Mouse (Mus musculus): ENCODE data around the gene Otop2. TPM values are rescaled to one million over a fixed set of nuclear protein-coding genes. Genes with fewer than 3 reads are reported as not detected.
A peak's percentile ranks its signal among the peaks of the same experiment; 100 is the strongest.

Otop2 gene
- polyA plus RNA-seq, 1 experiment, result 0.15 TPM

GRCm38 (mm10) chr11:115303167-115303566 lies 3.8 kb upstream of the Otop2 start:
- TF ChIP-seq POLR2A (IDR thresholded peaks at IDR 0.05; ENCODE audit: borderline replicate concordance, extremely low read depth, insufficient read depth, insufficient read length, poor library complexity, severe bottlenecking) (no peak), CTCF (IDR thresholded peaks at IDR 0.05; ENCODE audit: borderline replicate concordance, extremely low read depth, insufficient read depth, insufficient read length) (no peak)

GRCm38 (mm10) chr11:115308781-115309180 lies 1.8 kb downstream of the Otop2 start:
- DNase-seq (ENCODE audit: low read depth), result no peak
- TF ChIP-seq POLR2A (IDR thresholded peaks at IDR 0.05; ENCODE audit: borderline replicate concordance, extremely low read depth, insufficient read depth, insufficient read length, poor library complexity, severe bottlenecking), result no peak
- TF ChIP-seq CTCF (IDR thresholded peaks at IDR 0.05; ENCODE audit: borderline replicate concordance, extremely low read depth, insufficient read depth, insufficient read length), result no peak

More at GRCm38 (mm10) chr11:115303167-115303566, 3.8 kb upstream of the Otop2 start:
- DNase-seq (ENCODE audit: low read depth), result no peak

- TF ChIP-seq CTCF (IDR thresholded peaks at IDR 0.05; ENCODE audit: borderline replicate concordance, extremely low read depth, insufficient read depth, insufficient read length) (no peak), POLR2A (IDR thresholded peaks at IDR 0.05; ENCODE audit: borderline replicate concordance, extremely low read depth, insufficient read depth, insufficient read length, poor library complexity, severe bottlenecking) (no peak)
Measured at GRCm38 (mm10) chr11:115314249-115314648, 7.3 kb downstream of the Otop2 start.

GRCm38 (mm10) chr11:115317204-115317603 lies 10.2 kb downstream of the Otop2 start:
- no peak for DNase-seq (ENCODE audit: low read depth)
- TF ChIP-seq POLR2A (IDR thresholded peaks at IDR 0.05; ENCODE audit: borderline replicate concordance, extremely low read depth, insufficient read depth, insufficient read length, poor library complexity, severe bottlenecking) (no peak), CTCF (IDR thresholded peaks at IDR 0.05; ENCODE audit: borderline replicate concordance, extremely low read depth, insufficient read depth, insufficient read length) (no peak)

More at GRCm38 (mm10) chr11:115314249-115314648, 7.3 kb downstream of the Otop2 start:
- DNase-seq (ENCODE audit: low read depth), result no peak

- TF ChIP-seq CTCF (IDR thresholded peaks at IDR 0.05; ENCODE audit: borderline replicate concordance, extremely low read depth, insufficient read depth, insufficient read length), result no peak
- TF ChIP-seq POLR2A (IDR thresholded peaks at IDR 0.05; ENCODE audit: borderline replicate concordance, extremely low read depth, insufficient read depth, insufficient read length, poor library complexity, severe bottlenecking), result no peak
- peak; percentile 27 for DNase-seq (ENCODE audit: low read depth)
Measured at GRCm38 (mm10) chr11:115318245-115319027, 11.5 kb downstream of the Otop2 start.

- TF ChIP-seq CTCF (IDR thresholded peaks at IDR 0.05; ENCODE audit: borderline replicate concordance, extremely low read depth, insufficient read depth, insufficient read length) (no peak), POLR2A (IDR thresholded peaks at IDR 0.05; ENCODE audit: borderline replicate concordance, extremely low read depth, insufficient read depth, insufficient read length, poor library complexity, severe bottlenecking) (no peak)
- peak; percentile 18 for DNase-seq (ENCODE audit: low read depth)
Measured at GRCm38 (mm10) chr11:115319704-115320383, 12.9 kb downstream of the Otop2 start.

- peak; percentile 79 for DNase-seq (ENCODE audit: low read depth)
- TF ChIP-seq CTCF (IDR thresholded peaks at IDR 0.05; ENCODE audit: borderline replicate concordance, extremely low read depth, insufficient read depth, insufficient read length) (peak; percentile 90), POLR2A (IDR thresholded peaks at IDR 0.05; ENCODE audit: borderline replicate concordance, extremely low read depth, insufficient read depth, insufficient read length, poor library complexity, severe bottlenecking) (no peak)
Measured at GRCm38 (mm10) chr11:115321906-115322693, 15.1 kb downstream of the Otop2 start, which contains the start of gene Ush1g. Ush1g (minus strand) TSS chr11:115322041.

- peak; percentile 28 for DNase-seq (ENCODE audit: low read depth)
- TF ChIP-seq POLR2A (IDR thresholded peaks at IDR 0.05; ENCODE audit: borderline replicate concordance, extremely low read depth, insufficient read depth, insufficient read length, poor library complexity, severe bottlenecking) (no peak), CTCF (IDR thresholded peaks at IDR 0.05; ENCODE audit: borderline replicate concordance, extremely low read depth, insufficient read depth, insufficient read length) (no peak)
Measured at GRCm38 (mm10) chr11:115323354-115323753, 16.4 kb downstream of the Otop2 start.

GRCm38 (mm10) chr11:115326730-115327129 lies 19.8 kb downstream of the Otop2 start:
- DNase-seq (ENCODE audit: low read depth), result no peak
- TF ChIP-seq POLR2A (IDR thresholded peaks at IDR 0.05; ENCODE audit: borderline replicate concordance, extremely low read depth, insufficient read depth, insufficient read length, poor library complexity, severe bottlenecking), result no peak
- no peak for TF ChIP-seq CTCF (IDR thresholded peaks at IDR 0.05; ENCODE audit: borderline replicate concordance, extremely low read depth, insufficient read depth, insufficient read length)

- no peak for DNase-seq (ENCODE audit: low read depth)
- no peak for TF ChIP-seq POLR2A (IDR thresholded peaks at IDR 0.05; ENCODE audit: borderline replicate concordance, extremely low read depth, insufficient read depth, insufficient read length, poor library complexity, severe bottlenecking)
- TF ChIP-seq CTCF (IDR thresholded peaks at IDR 0.05; ENCODE audit: borderline replicate concordance, extremely low read depth, insufficient read depth, insufficient read length), result peak; percentile 19; the same call in 1 of the 2 replicates
Measured at GRCm38 (mm10) chr11:115329339-115329738, 22.4 kb downstream of the Otop2 start.

GRCm38 (mm10) chr11:115334531-115334930 lies 27.6 kb downstream of the Otop2 start, which contains the start of gene Otop3:
Otop3 (plus strand) TSS chr11:115334731.
- TF ChIP-seq CTCF (IDR thresholded peaks at IDR 0.05; ENCODE audit: borderline replicate concordance, extremely low read depth, insufficient read depth, insufficient read length) (no peak), POLR2A (IDR thresholded peaks at IDR 0.05; ENCODE audit: borderline replicate concordance, extremely low read depth, insufficient read depth, insufficient read length, poor library complexity, severe bottlenecking) (no peak)
- peak; percentile 26 for DNase-seq (ENCODE audit: low read depth)

All from brain, embryonic 14.5 days (tissue).